Mouse (Mus musculus): ENCODE results near the gene Ywhaq.

Ywhaq gene

DNA sequence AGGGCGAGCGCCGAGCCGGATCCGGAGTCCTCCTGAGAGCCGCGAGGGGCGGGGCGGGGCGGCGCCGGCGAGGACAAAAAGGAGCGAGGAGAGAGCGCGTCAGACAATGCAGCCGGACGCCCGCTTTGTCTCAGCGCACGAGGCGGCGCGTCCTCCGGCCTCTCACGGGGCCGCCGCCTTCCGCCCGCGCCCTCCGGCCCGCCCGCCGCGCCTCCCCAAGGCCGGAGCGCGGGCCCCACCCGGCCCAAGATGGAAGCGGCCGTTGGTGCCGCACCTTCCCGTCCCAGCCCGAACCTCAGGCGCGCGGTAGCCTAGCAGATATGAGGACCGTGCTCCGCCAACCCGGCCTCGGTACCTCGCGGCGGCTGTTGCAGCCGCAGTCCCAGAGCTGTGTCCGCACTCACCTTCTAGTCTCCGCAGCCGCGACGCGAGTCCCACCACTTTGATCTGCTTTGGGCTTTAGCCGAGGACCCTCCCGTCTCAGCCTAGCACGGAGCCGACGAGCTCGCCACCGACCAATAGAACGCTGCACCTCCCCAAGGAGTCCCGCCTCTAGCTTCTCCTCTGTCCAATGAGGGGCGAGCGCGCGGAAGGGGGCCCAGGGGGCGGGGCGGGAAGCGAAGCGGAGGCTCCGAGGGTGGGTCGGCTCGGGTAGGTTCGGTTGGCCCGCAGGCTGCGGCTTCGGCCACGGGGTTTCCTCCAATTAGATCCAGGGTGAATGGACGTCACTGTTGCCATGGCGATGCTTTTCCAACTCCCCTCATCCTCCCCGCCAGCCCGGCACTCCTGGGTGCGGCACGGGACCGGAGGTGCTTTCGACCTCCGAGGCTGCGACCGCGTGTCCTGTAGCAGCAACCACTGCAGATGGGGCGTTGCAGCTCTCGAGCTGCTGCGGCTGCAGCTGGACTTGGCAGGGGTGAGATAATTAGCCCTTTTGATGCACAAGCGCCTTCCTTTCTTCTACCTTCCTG, at the start of gene Ywhaq:
TSS of gene Ywhaq (minus strand) at position 538 of the 971 bp plus-strand sequence.
- CTCF ChIA-PET = interaction anchor here (0.5 kb wide), 1 partner anchor 53 kb away, joined by 3 read pairs; no protein-coding TSS in a partner anchor

DNA sequence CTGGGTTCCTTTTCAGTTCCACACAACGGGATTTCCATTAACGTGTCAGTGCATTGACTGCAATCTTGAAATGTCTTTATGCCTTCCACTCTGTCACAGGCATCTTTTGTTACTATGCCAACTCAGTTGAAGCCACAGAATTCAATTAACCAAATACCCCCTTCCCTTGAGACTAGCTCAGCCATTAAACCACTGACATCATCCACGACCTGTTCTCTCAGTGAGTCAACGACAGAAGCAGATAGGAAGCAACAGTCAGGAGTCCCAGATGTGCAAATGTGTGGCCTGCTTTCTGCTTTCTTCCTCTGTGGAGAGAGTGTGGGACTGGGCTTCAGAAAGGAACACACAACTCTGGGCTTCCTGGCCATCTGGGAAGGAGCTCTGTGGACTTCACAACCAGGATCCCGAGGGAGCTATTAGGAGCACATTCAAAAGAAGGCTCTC, 46.0 kb upstream of the Ywhaq start:
- CTCF ChIA-PET = no interaction called here

DNA sequence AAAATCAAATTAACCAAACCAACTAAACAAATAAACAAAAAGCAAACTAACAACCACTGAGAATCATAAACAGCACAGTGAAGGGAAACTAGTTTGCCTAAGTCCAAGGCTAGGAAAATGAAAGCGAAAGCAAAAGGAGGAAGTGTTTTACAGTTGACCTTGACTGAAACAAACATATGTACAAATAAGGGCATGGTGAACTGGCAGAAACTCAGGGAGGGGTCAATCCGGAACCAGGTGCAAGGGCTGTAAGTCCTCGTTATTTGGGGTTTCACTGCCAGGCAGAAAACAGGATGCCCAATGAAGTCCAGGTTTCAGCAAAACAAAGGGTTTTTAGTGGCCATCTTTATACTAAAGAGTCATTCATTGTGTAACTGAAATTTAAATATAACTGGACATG, 45.2 kb upstream of the Ywhaq start:
- CTCF ChIA-PET = no interaction called here

DNA sequence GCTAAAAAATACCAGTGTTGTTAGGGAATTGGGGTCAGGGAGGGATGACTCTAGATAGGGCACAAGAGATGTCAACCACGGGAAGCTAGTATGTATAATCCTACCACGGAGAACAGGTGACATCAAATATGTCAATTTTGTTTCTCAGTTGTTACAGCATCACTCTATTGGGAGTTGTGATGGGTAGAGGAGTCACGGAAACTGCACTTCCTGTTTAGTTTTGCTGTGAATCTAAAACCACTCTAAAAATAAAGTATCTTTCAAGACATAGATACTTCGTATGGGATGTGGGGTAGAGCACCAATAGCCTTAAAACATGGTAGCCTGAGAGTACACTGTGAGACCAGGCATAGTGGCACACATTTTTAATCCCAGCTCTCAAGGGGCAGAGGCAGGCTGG, 42.2 kb upstream of the Ywhaq start:
- CTCF ChIA-PET = interaction anchor here (0.5 kb wide), 1 partner anchor 16 kb away, joined by 3 read pairs; no protein-coding TSS in a partner anchor

DNA sequence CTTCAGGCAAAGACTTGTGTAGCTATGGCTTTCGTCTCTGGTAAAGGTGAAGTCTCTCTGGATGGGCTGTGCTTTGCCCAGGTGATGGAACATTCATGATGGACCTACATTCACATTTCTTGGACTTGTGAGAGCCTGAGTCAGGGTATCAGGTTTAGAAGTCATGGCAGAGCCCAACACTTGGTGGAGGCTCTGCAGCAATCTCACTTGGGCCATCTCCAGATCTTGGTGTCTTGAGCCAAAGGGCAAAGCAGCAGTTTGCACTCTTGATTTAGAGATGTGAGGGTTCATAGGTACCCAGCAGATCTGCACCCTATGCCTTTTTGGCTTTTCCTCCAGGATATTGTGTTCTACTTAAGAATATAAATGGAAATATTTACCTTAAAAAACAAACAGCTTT, 38.6 kb upstream of the Ywhaq start:
- CTCF ChIA-PET = interaction anchor here (0.5 kb wide), 1 partner anchor 13 kb away, joined by 3 read pairs; no protein-coding TSS in a partner anchor

DNA sequence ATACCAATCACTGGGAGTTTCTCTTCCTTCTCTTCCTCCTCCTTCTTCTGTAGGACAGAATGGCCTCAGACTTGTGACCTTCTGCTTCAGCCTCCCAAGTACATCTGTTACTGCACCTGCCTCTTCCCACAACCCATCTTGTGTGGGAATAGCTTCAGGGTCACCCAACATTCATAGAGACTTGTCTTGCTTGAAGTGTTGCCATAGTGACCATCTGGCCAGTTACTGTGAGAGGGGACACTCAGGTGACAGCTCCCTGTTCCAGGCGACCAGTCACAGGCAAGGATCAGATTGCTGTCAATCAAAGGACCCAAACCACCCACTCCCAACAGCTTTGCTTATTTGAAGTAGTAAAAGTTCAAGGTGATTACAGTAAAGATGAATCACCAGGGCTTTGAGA, 34.3 kb upstream of the Ywhaq start:
- CTCF ChIA-PET = no interaction called here

DNA sequence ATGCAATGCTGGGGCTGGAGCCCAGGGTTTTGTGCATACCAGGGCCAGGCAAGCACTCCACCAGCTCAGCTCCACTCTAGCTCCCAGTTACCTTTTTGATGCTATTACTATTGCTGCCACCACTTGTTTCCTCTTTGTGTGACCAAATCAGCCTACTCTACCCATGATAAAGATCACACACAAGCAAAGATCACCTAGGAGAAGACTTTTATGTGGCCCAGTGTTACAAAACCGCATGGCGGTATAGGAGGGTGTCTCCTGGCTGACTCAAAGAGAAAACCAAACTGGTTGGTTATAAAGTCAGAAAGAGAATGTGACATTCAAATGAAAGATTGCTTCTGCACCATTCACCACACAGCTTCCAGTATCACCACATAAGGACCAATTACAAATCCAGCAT, 33.9 kb upstream of the Ywhaq start:
- CTCF ChIA-PET = no interaction called here

DNA sequence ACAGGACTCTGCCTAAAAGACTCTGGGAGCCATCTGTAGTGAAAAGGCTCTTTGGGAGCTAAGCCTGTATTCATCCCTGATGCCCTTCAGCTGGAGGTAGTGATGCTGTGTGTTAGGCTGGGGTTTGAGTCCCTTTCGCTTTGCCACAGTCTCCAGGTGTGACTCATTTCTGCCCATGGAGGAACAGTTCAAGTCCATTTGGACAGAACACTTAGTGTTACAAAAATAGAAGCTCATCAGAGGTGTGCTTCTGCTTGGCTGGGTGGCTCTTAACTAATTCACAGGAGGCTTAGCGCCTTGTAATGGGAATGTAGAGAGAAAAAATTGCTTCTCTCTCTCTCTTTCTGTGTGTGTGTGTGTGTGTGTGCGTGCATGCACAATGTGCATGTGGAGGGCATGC, 26.3 kb upstream of the Ywhaq start:
- CTCF ChIA-PET = no interaction called here

DNA sequence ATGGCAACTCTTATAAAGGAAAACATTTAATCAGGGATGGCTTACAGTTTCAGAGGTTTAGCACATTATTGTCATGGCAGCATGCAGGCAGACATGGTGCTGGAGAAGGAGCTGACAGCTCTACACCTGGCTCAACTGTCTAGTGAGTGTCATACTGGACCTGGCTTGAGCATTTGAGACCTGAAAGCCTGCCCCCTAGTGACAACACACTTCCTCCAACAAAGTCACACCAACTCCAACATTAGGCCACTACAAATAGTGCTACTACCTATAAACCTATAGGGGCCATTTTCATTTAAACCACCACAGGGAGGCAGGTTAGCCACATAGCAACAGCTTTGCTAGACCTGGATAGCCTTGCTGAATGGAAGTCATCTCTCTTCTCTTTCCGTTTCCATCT, 24.4 kb upstream of the Ywhaq start:
- CTCF ChIA-PET = no interaction called here

DNA sequence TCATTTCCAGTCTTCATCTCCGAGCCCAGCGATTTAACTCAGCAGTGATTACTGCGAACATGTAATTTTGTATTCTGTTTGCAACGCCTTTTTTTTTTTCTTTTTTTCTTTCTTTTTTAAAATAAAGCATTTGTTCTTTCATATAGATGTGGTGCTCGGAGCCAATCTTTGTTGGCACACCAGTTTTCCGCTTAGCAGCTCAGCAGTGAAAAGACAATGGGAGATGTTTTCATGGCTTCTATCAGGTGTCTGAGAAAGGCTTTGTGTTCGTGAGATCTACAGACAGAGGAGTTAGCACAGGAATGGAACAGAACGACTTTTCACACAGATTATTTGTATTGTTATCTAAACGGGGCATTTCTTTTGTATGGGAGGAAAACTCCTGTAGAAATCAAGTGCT, 22.0 kb upstream of the Ywhaq start:
- CTCF ChIA-PET = no interaction called here

DNA sequence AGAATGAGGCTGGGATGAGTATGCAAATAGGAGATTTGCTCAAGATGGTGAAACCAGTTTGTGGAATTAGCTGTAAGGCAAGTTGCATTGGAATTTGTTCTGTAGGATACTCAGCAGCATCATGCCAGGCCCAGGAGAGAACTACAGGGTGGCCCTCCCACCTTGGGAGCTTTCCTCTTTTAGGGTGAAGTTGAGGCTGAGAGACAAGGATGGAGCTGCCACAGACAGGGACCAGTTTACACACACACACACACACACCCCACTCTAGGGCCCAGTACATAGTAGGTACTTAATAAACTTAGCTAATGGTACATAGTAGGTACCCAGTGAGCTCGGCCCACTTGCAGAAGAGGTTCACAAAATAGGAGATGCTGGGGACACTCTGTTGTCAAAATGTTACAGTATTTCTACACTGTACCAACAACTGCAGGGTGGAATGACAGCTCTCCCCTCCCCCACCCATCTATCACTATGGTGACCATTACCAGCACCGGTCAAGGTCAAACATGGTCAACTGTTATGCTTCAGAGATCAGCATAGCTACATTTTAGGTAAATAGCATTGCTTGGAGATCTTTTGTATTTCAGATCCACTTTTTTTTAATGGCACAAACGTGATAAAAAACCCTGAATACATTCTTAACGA, 21.4 kb upstream of the Ywhaq start:
- CTCF ChIA-PET = no interaction called here

DNA sequence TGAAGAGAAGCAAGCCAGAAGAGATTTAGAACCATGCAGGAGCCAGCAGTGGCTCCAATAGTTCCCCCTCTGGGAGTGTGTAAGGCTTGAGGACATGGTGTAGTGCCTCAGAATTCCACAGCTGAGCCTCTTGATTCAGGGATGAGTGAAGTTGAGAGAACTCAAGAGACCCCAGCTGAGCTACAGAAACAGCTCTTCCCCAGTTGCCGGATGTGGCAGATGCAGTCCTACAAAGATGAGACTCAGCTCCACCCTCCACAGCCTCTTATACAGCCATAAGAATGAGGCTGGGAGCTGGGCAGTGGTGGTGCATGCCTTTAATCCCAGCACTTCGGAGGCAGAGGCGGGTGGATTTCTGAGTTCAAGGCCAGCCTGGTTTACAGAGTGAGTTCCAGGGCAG, 20.9 kb upstream of the Ywhaq start:
- CTCF ChIA-PET = no interaction called here

DNA sequence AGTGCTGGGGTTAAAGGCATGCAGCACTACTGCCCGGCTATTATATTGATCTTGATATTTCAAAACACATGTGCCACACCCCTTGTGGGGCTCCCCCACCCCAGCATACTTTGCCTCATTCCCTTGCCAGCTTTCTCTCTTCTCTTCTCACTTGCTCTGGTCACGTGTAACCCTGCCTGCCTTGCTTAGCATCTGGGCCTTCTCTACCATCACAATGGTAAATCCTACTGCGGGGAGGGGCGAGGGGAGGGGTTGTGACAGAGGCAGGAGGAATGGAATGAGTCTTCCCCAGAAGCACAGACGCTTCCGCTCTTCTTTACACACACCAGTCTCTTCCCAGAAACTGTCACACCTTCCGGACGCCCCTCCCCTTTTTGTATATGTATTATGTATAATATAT, 14.5 kb upstream of the Ywhaq start:
- CTCF ChIA-PET = no interaction called here

DNA sequence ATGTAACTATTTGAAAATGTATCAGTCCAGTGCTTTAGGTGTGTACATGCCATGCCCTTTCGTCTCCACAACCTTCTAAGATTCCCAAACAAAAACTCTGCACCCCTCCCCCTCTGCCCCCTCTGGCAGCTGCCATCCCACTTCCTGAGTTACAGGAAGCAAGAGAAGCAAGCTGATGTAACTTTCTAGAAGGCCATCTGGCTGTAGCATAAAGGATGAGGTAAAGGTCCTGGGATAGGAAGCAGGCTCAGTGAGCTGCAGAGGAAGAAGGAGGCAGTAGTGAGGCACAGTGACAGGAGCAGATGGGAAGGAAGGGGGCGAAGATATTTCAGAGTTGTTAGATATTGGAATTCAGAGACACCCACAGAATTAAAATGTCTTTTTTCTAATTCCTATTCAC, 13.6 kb upstream of the Ywhaq start:
- CTCF ChIA-PET = interaction anchor here (0.5 kb wide), 1 partner anchor 40 kb away, joined by 3 read pairs; no protein-coding TSS in a partner anchor

DNA sequence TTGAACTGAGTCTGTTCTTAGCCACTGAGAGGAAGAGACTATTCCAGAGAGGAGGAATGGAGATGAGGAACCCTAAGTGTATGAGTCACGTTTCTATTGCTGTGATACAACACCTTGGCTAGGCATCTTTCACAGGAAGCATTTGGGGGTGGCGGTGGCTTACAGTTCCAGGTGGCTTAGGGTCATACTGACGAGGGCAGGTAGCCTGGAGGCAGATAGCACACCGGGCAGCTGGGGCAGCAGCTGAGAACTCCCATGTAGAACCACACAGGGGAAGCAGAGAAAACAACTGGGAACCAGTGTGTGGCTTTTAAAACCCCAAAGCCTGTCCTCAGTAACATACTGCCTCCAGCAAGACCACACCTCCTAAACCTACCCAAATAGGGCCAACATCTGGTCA, 12.7 kb upstream of the Ywhaq start:
- CTCF ChIA-PET = no interaction called here

DNA sequence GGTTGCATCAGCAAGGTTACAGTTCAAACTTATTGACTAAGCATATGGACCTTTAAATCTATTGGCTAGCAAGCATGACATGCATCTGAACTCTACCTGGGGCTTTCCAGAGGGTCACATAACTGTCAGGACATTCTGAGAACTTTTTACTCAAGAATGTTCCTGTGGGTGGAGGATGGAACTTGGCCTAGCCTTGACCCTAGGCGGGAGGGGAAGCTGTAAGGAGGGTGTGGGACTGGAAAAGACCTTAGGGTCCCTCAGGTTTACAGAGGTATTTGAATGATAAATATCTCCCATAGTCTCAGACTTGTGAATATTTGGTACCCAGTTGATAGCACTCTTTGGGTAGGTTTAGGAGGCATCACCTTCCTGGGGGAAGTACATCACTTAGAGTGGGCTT, 11.6 kb upstream of the Ywhaq start:
- CTCF ChIA-PET = no interaction called here

DNA sequence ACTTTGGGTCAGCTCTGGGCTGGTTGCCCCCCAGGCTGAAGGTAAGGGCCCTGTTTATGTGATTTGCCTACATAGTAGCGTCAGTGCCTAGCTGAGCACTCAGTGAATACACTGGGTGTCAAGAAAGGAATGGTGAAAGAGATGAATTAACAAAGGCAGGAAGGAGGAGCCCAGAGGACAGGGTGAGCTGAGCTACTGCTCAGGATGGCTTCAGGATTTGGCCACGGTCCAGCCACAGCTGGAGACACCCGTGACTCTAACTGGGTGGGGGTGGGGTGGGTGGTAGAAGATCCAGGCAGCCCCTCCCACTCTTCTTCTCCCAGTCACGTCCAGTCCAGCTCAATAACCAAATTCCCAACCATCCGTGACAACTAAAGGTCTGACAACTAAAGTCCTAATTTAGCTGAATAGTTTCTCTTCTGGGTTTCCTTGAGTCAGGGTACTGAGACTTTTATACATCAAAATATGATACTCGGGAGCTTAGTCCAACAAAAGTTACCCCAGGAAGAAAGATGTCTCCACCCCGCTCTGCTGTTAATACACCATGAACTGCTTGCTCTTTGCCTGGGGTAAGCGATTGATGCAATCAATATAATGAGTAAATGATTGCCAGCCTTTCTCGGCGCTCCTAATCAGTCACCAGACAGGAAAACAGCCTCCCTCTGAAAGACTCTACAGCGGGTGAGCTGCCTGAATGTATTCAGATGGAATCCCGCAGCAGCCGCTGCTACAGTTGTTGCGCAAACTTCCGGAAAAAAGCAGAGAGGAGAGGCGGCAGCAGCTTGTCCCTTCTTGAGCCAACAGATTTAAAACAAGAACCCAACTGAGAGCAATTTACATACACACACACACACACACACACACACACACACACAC, 8.9 kb upstream of the Ywhaq start:
- CTCF ChIA-PET = interaction anchor here (0.7 kb wide), 1 partner anchor 21 kb away, joined by 11 read pairs; no protein-coding TSS in a partner anchor

DNA sequence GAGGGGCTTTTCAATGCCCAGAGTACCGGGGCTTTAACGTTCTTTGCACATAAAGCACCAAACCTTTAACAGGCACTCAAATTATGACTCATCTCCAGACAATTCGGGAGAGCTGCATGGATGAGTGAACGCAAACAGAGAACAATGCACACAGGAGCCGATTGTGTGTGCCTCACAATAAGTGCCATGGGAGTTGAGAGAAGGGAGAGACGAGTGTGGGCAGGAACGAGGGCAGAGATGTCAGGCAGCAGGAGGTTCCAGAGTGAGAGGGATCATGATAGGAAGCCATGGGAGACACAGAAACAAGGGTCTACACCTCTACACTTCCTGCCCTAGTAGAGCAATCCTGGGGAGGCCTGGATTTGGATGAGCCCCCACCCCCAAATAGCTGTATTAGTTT, 7.2 kb upstream of the Ywhaq start:
- CTCF ChIA-PET = interaction anchor here (0.6 to 0.9 kb wide), 2 partner anchors 11 to 117 kb away, joined by 3 to 8 read pairs; no protein-coding TSS in a partner anchor

DNA sequence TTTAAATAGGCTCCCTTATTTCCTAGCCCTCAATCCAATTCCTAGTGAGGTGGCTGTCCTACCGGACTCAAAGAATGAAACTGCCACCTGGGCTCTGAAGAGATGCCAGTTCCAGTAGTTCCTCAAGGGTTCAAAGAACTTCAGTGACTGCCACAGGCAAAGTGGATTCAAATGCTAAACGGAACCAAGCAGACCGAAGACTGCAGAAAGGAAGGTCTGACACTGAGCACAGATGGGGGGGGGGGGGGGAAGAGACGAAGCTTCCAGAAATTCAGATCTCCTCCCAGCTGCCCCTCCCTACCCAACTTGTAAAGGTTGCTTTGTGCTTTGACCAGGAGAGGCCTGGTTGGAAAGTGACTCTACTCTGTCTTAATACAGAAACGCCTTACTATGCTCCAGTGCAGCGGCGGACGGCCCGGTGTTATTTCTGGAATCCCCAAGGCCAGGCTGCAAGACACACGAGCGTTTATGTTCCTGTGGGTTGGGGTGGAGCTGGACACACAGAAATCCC, 1.2 kb upstream of the Ywhaq start:
- CTCF ChIA-PET = interaction anchor here (0.6 to 1.0 kb wide), 3 partner anchors 14 to 43 kb away, joined by 3 to 4 read pairs (median 3); no protein-coding TSS in a partner anchor

DNA sequence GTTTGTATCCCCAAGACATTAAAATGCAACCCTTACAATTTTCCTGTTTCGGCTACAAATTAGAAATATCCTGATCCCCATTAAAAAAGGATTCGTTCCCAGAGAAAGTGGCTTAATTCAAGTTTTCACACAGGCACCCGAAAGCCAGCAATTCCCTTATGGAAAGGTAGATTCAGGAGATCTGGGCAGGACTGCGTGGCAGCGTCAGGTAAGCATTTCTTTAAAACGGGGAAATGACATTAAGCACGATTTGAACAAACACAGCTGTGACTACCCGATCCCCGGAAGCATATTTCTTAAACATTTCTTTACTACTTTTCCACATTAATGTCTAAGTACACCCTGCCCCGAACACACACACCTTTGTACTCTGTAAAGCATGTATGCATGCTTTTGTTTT, 646 bp upstream of the Ywhaq start:
- CTCF ChIA-PET = no interaction called here

DNA sequence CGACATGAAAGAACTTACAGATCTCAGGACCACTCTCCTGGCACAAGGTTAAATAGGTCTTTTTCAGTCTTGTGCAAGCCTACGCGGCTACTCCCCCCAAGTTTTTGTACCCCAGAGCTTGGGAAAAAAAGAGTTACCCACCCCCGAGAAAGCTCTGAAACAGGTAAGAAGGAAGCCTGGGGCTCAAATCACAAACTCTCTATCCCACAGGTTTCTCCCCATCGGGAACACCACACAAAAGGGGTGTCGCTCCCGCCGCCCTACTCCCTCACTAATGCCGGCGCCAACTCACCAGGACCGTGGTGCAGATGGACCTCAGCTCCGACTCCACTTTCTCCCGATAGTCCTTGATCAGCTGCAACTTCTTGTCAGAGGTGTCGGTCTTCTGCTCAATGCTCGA, 931 bp downstream of the Ywhaq start:
- CTCF ChIA-PET = interaction anchor here (0.5 kb wide), 1 partner anchor 42 kb away, joined by 9 read pairs; no protein-coding TSS in a partner anchor

DNA sequence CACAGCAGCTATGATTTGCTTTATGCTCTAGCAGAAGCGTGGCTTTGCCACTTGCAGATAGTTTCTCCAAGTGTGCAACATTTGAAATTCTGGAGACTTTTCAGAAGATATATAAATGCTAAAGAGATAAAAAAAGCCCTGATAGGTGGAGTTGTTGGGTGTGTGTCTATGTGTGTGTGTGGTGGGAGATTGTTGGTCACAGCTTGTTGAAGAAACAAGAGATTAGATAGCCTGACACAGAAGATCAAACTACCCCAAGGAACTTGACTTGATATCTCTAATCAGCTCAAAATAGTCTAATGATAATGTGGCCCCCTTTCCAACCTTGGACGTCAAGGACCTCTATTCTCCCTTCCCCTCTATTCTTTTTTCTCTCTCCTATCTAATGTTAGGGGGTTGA, 6.8 kb downstream of the Ywhaq start:
- CTCF ChIA-PET = no interaction called here

Measured in spleen, embryonic (tissue).